Mouse (Mus musculus): ENCODE measurements around the gene Slc11a2. TPM values are rescaled to one million over a fixed set of nuclear protein-coding genes. Genes with fewer than 3 reads are reported as not detected.
"Not testable (repeated sequence)": the region's sequence is repeated elsewhere in the genome, so short reads cannot be mapped to it uniquely, and the experiment has no call there.

Gene Slc11a2
- polyA plus RNA-seq, 1 experiment: 8.8 TPM

GRCm38 (mm10) chr15:100449495-100449894 lies 24.6 kb upstream of the Slc11a2 start:
- TF ChIP-seq GATA1 (IDR thresholded peaks at IDR 0.05; ENCODE audit: low read length): no peak

- no peak for TF ChIP-seq GATA1 (IDR thresholded peaks at IDR 0.05; ENCODE audit: low read length)
Measured at GRCm38 (mm10) chr15:100448572-100448971, 23.7 kb upstream of the Slc11a2 start.

- no peak for TF ChIP-seq GATA1 (IDR thresholded peaks at IDR 0.05; ENCODE audit: low read length)
Measured at GRCm38 (mm10) chr15:100446887-100447286, 22.0 kb upstream of the Slc11a2 start.

DNA sequence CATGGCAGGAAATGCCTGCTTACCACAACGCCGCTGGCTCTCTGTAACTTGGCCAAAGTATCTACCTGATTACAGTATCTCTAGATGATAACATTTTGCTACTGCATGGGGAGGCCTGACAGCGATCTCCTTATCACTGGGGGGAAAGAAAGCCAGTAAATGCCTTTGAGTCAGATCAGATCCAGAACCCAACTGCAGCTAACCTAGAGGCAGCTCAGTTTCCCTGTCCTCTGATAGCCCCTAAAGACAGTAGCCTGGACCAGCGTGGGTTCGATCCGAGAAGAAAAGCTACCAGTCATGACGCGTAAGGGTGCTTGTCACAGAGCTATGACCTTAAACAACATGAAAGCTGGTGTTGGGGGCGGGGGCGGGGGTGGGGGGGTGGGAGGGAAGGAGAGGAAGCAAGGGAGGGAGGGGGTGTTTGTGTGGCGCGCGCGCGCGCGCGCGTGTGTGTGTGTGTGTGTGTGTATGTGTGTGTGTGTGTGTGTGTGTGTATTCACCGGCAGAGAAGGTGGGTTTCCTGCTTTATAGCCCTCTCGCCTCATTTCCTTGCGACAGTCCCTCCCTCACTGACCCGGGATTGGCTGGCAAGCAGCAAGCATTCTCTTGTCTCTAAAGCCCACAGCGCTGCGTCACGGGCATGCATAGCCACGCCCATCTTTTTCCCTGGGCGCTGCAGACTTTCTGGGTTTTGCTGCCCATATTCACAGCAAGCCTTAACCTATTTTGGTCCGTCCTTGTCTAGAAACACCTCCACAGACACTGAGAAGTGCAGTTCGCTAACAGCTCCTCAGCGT lies 18.5 kb upstream of the Slc11a2 start:
- peak; percentile 74 for TF ChIP-seq GATA1 (IDR thresholded peaks at IDR 0.05; ENCODE audit: low read length)

DNA sequence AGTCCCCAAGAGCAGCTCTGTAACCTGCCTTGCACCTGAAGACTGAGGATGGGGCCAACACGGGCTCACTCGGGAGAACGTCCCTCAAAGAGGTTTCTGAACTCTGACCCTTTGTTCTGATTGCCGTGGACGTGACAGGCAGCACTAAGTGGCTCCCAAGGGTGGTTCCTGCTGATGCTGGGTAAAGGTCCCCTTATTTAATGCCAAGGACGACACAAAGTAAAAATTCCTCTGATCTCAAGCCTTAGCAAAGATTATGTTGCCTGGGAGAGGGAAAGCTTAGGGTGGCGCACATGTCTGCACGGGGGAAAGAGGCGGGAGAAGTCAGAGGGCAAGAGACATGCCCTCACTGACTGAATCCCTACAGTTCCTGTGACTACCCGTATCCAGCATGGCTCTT lies 11.6 kb upstream of the Slc11a2 start:
- no peak for TF ChIP-seq GATA1 (IDR thresholded peaks at IDR 0.05; ENCODE audit: low read length)

DNA sequence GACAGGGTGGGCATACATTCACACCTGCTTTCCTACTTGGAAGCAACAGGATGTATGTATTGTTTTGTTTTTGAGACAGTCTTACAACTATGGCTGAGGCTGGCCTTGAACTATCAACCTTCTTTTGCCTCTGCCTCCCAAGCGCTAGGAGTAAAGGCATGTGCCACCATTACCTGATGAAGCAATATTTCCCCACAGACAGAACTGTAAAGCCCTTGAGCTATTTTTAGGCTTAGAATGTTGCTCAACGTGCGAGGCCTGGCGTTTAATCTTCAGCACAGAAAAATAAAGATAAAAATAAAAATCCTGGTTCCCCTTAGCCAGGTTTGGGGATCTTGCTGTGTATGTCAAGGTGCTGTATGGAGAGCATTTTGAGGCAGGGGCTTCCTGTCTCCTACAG lies 11.2 kb upstream of the Slc11a2 start:
- TF ChIP-seq GATA1 (IDR thresholded peaks at IDR 0.05; ENCODE audit: low read length): no peak

GRCm38 (mm10) chr15:100433234-100433633 lies 8.4 kb upstream of the Slc11a2 start:
- TF ChIP-seq GATA1 (IDR thresholded peaks at IDR 0.05; ENCODE audit: low read length): no peak

- no peak for TF ChIP-seq GATA1 (IDR thresholded peaks at IDR 0.05; ENCODE audit: low read length)
Measured at GRCm38 (mm10) chr15:100429959-100430565, 5.2 kb upstream of the Slc11a2 start.

- no peak for TF ChIP-seq GATA1 (IDR thresholded peaks at IDR 0.05; ENCODE audit: low read length)
Measured at GRCm38 (mm10) chr15:100428296-100428905, 3.5 kb upstream of the Slc11a2 start.

DNA sequence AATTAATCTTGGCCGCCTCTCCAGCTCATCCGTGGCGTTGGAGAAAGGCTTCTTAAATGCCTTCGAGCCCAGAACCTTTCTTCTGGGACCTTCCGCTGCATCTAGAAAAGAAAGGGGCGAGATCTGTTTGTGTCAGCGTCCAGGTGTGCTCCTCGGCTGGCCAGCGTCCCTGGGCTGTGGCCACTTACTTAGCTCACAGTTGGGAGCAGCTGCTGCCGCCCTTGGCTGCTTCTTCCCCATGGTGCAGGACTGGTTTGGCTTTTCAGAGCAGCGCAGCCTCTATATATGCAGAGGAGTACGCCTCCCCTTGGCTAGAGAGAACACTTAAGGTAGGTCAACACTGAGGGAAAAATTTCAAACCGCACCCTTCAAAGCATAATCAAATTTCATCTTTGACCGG lies 956 bp downstream of the Slc11a2 start:
- TF ChIP-seq GATA1 (IDR thresholded peaks at IDR 0.05; ENCODE audit: low read length): no peak

GRCm38 (mm10) chr15:100422899-100423860 lies 1.7 kb downstream of the Slc11a2 start:
- no peak for TF ChIP-seq GATA1 (IDR thresholded peaks at IDR 0.05; ENCODE audit: low read length)

DNA sequence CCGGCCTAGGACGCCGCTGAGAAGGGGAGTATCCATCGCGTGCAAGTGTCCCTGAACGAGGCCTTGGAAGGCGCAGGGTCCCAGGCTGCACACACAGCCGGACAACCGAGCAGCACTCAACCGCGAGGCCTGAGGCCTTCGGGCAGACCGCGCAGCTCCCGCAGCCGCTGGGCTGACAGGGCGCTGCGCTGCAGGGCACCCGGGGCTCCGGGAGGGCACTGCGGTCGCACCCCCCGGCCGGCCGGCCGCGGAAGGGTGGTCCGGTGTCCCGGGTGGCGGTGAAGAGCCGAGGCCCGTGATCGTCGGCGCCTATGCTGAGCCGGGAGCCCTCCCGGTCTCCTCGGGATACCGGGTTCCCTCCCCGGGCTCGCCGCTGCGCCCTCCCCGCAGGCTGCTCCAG lies 2.4 kb downstream of the Slc11a2 start:
- no peak for TF ChIP-seq GATA1 (IDR thresholded peaks at IDR 0.05; ENCODE audit: low read length)

- not testable (repeated sequence) for TF ChIP-seq GATA1 (IDR thresholded peaks at IDR 0.05; ENCODE audit: low read length)
Measured at GRCm38 (mm10) chr15:100421758-100422197, 3.1 kb downstream of the Slc11a2 start, which contains the start of gene Gm5475. Gene Gm5475, plus strand, starts transcription at chr15:100422147.

DNA sequence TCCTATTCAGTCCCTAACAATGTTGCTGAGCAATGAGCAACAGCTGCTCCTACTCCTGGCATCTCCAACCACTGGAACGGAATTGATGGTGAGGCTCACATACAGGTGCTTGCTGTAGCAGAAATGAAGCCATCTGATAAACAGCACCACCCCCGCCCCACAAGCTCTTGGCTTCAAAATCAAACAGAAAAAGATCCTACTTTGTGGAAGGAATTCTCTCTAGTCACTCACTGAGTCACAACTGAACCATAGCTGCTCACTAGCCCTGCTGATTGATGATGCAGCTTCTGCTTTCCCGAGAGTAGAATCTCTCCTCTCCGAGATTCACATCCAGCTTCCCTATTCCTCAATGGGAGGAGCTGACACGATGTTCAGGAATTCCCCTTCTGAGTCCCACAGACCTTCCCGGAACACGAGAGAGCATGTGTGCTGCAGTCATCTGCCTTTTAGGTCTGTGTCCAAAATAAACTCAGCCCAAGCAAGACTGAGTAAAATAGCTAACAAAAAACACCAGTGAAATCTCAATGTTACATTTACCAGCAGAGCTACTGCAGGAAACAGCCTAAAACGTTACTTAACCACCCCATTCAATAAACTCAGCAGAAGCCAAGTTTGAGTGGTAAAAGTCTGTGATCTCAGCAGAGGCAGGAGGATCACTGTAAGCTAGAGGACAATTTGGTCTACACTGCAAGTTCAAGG lies 3.7 kb downstream of the Slc11a2 start:
- no peak for TF ChIP-seq GATA1 (IDR thresholded peaks at IDR 0.05; ENCODE audit: low read length)

All from G1E-ER4 (cell line).